In the genomic region with DNA sequence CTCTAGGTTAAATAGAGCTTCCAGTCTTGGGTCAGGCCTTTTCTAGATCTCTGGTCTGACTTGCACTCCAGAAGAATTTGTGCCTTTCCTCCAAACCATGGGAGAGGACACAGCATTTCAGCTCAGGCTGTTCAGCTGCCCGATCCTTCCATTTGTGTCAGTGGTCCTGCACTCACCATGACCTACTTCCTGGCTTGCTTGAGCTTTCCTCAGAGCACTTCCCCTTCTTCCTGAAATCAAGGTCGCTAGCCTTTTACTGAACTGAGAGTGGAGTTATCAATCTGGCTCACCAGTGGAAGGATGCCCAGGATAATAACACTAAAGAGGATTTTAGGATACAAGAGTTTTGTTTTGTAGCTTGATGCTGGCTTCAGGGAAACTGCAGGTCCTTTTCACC, we compare ENCODE assay signal across 8 mouse cellular contexts.
DNase-seq lines count a peak whose midpoint lies in the region; ATAC-seq and TF ChIP-seq lines count a peak whose summit lies in the region.
"Not testable (repeated sequence)": the region's sequence is repeated elsewhere in the genome, so short reads cannot be mapped to it uniquely, and the experiment has no call there.

No protein-coding gene starts in this region.

- H3K36me3 ChIP-seq in G1E (replicated peaks); heart, embryonic 11.5 days (ENCODE audit: control insufficient read depth, insufficient read depth, low read length); hindbrain, embryonic 16.5 days (ENCODE audit: control insufficient read depth, insufficient read depth, low read length); limb, embryonic 10.5 days; midbrain, embryonic 15.5 days (replicated peaks); stomach, embryonic 14.5 days (ENCODE audit: control insufficient read depth, insufficient read depth, low read length): not testable (repeated sequence)

- H3K4me2 ChIP-seq in heart, embryonic 11.5 days = peak overlapping the region; percentile 64
- H3K4me2 ChIP-seq in hindbrain, embryonic 16.5 days (ENCODE audit: low read length) = peak overlapping the region; percentile 54
- peak overlapping the region; percentile 75 for H3K4me2 ChIP-seq in midbrain, embryonic 15.5 days
- peak overlapping the region; percentile 41 for H3K4me2 ChIP-seq in stomach, embryonic 14.5 days (replicated peaks; ENCODE audit: low read depth, low read length)

- H3K27me3 ChIP-seq in G1E (ENCODE audit: insufficient read depth, low read length); heart, embryonic 11.5 days (ENCODE audit: control insufficient read depth, insufficient read depth, low read length); hindbrain, embryonic 16.5 days (replicated peaks; ENCODE audit: control insufficient read depth, insufficient read depth, low read length); limb, embryonic 10.5 days (ENCODE audit: low read depth, poor library complexity, severe bottlenecking); midbrain, embryonic 15.5 days (replicated peaks); stomach, embryonic 14.5 days (ENCODE audit: control insufficient read depth, insufficient read depth, low read length): not testable (repeated sequence)

- TF ChIP-seq CTCF in G1E (IDR thresholded peaks at IDR 0.05; ENCODE audit: low read depth, low read length); embryonic fibroblast, embryonic 13.5 days (IDR thresholded peaks at IDR 0.05; ENCODE audit: borderline replicate concordance, insufficient read depth, low read length); lung, adult 2 months (IDR thresholded peaks at IDR 0.05; ENCODE audit: insufficient read depth, low read length): not testable (repeated sequence)

- peak overlapping the region; percentile 73 for H3K4me3 ChIP-seq in G1E (ENCODE audit: low read depth, low read length)
- H3K4me3 ChIP-seq in embryonic fibroblast, embryonic 13.5 days (ENCODE audit: insufficient read depth, low read length) = peak overlapping the region; percentile 85
- H3K4me3 ChIP-seq in heart, embryonic 11.5 days (ENCODE audit: low read depth, low read length) = peak overlapping the region; percentile 58
- H3K4me3 ChIP-seq in hindbrain, embryonic 16.5 days (ENCODE audit: low read length) = peak overlapping the region; percentile 60
- H3K4me3 ChIP-seq in limb, embryonic 10.5 days = peak overlapping the region; percentile 58
- H3K4me3 ChIP-seq in lung, adult 2 months (replicated peaks; ENCODE audit: extremely low read depth, low read depth, low read length) = peak overlapping the region; percentile 56
- peak overlapping the region; percentile 67 for H3K4me3 ChIP-seq in midbrain, embryonic 15.5 days
- peak overlapping the region; percentile 46 for H3K4me3 ChIP-seq in stomach, embryonic 14.5 days (ENCODE audit: low read depth, low read length)

- not testable (repeated sequence) for H3K4me1 ChIP-seq in G1E (ENCODE audit: insufficient read depth, low read depth, low read length); embryonic fibroblast, embryonic 13.5 days (ENCODE audit: control insufficient read depth, insufficient read depth, low read length); heart, embryonic 11.5 days (ENCODE audit: control insufficient read depth, insufficient read depth, low read length); hindbrain, embryonic 16.5 days (ENCODE audit: control insufficient read depth, insufficient read depth, low read depth, low read length); limb, embryonic 10.5 days; lung, adult 2 months (ENCODE audit: control insufficient read depth, insufficient read depth, low read length); midbrain, embryonic 15.5 days; stomach, embryonic 14.5 days (ENCODE audit: control insufficient read depth, insufficient read depth, low read length)

- H3K9me3 ChIP-seq in G1E (replicated peaks); heart, embryonic 11.5 days (replicated peaks; ENCODE audit: control insufficient read depth, low read length); hindbrain, embryonic 16.5 days (ENCODE audit: control insufficient read depth, low read length); limb, embryonic 10.5 days (replicated peaks); midbrain, embryonic 15.5 days; stomach, embryonic 14.5 days (ENCODE audit: control insufficient read depth, low read depth, low read length): not testable (repeated sequence)

- TF ChIP-seq POLR2A in embryonic fibroblast, embryonic 13.5 days (IDR thresholded peaks at IDR 0.05; ENCODE audit: low read depth, low read length); lung, adult 2 months (IDR thresholded peaks at IDR 0.05; ENCODE audit: borderline replicate concordance, extremely low read depth, low read depth, low read length): not testable (repeated sequence)

- H3K9ac ChIP-seq in heart, embryonic 11.5 days (ENCODE audit: low read depth, low read length) = peak overlapping the region; percentile 72; the same call in 1 of the 2 replicates
- H3K9ac ChIP-seq in hindbrain, embryonic 16.5 days (ENCODE audit: low read depth, low read length) = peak overlapping the region; percentile 71; the same call in 1 of the 2 replicates
- H3K9ac ChIP-seq in midbrain, embryonic 15.5 days = peak overlapping the region; percentile 58
- peak overlapping the region; percentile 30; the same call in 1 of the 2 replicates for H3K9ac ChIP-seq in stomach, embryonic 14.5 days (replicated peaks; ENCODE audit: low read depth, low read length)

- peak overlapping the region; percentile 42 for H3K27ac ChIP-seq in embryonic fibroblast, embryonic 13.5 days (ENCODE audit: insufficient read depth, low read length)
- H3K27ac ChIP-seq in heart, embryonic 11.5 days (ENCODE audit: low read depth, low read length) = peak overlapping the region; percentile 86
- peak overlapping the region; percentile 74 for H3K27ac ChIP-seq in hindbrain, embryonic 16.5 days (ENCODE audit: low read depth, low read length)
- H3K27ac ChIP-seq in limb, embryonic 10.5 days = peak overlapping the region; percentile 85
- peak overlapping the region; percentile 78 for H3K27ac ChIP-seq in midbrain, embryonic 15.5 days
- peak overlapping the region; percentile 83; the same call in 1 of the 2 replicates for H3K27ac ChIP-seq in stomach, embryonic 14.5 days (ENCODE audit: low read length)

- WGBS in heart, embryonic 11.5 days (ENCODE audit: insufficient replicate concordance) = 13% methylated on average over 2 of the region's 2 CpGs
- 20% methylated on average over 2 of the region's 2 CpGs for WGBS in hindbrain, embryonic 16.5 days
- WGBS in limb, embryonic 10.5 days = 25% methylated on average over 2 of the region's 2 CpGs
- 9% methylated on average over 2 of the region's 2 CpGs for WGBS in lung, adult 2 months
- WGBS in midbrain, embryonic 15.5 days = 23% methylated on average over 2 of the region's 2 CpGs
- WGBS in stomach, embryonic 14.5 days = 21% methylated on average over 2 of the region's 2 CpGs

- ATAC-seq in G1E (ENCODE audit: extremely low read depth, insufficient number of reproducible peaks, low FRiP score, poor library complexity, severe bottlenecking) = peak; percentile 16; the same call in 1 of the 2 replicates
- ATAC-seq in heart, embryonic 11.5 days (replicated peaks; ENCODE audit: insufficient number of reproducible peaks, low FRiP score, low TSS enrichment); hindbrain, embryonic 16.5 days; midbrain, embryonic 15.5 days (replicated peaks); stomach, embryonic 14.5 days (ENCODE audit: insufficient number of reproducible peaks, insufficient read depth, low FRiP score, low read depth): not testable (repeated sequence)

- DNase-seq in G1E (ENCODE audit: low spot score); limb, embryonic 10.5 days (ENCODE audit: low spot score); lung, adult 2 months: not testable (repeated sequence)
